In the genomic region with DNA sequence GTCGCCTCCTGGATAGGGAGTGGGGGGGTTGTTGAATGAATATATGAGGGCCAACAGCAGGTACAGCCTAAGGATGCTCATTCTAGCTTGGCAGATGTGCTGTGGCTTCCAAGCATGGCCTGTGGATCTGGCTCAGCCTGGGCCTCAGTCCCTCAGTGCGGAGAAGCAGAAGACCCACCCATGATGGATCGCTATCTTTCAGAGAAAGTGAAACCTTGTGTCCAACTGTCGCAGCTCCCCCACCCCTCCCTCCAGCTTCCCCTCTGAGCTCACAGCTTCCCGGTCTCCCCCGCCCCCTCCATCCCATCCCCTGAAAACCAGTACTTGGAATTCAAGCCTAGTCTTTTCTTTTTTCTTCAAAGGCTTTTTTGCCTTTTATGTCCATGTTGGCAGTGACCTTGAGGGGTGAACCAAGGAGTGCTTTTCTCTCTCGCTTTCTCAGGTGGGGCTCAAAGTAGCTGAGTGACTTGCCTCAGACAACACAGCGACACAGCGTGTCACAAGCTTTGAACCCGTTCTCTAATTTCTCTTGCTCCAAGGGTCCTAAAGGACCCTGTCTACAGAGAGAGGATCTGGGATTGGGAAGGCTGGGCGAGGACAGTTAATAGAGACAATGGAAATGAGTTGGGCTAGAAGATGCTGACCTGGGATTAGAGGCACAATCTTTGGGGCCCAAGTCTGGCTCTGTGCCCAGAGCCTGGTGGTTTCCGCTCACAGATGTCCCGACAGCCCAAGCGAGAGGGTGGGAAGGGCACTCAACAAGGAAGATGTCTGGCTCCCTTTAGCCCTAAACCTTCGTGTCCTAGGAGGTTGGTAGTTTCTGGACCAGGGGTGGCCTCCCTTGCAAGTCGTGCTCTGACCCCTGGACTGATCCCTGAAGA, we compare ENCODE assay signal across 10 mouse cellular contexts. TPM values are rescaled to one million over a fixed set of nuclear protein-coding genes. Genes with fewer than 3 reads are reported as not detected.
A peak's percentile ranks its signal among the peaks of the same experiment; 100 is the strongest.
DNase-seq lines count a peak whose midpoint lies in the region; ATAC-seq and TF ChIP-seq lines count a peak whose summit lies in the region.
"Had no signal": no experiment of that assay in that cellular context is flagged by ENCODE, and none has a peak within 500 bp of the region (broad histone marks: within the 10 kb centered on the region; RNA-seq: fewer than 3 reads in every experiment).

TSS of gene Osm (plus strand) at position 756 of the 881 bp plus-strand sequence.

- peak within 1 kb of the TSS; percentile 74 for H3K27ac ChIP-seq in liver, embryonic 13.5 days
- no peak within 1 kb of the TSS for H3K27ac ChIP-seq in layer of hippocampus, adult 2 months

- no peaks in the 10 kb centered on the region for H3K27me3 ChIP-seq in liver, embryonic 13.5 days

- 47% methylated on average over 16 of the region's 16 CpGs for WGBS in liver, embryonic 13.5 days (ENCODE audit: insufficient replicate concordance)

- no peaks in the 10 kb centered on the region for H3K9me3 ChIP-seq in liver, embryonic 13.5 days (replicated peaks)

- TF ChIP-seq CTCF in layer of hippocampus, adult 2 months (conservative IDR thresholded peaks at IDR 0.05) = no peak

- ATAC-seq in liver, embryonic 13.5 days (ENCODE audit: low read depth) = peak; percentile 78

- peak within 1 kb of the TSS; percentile 53 for H3K4me2 ChIP-seq in liver, embryonic 13.5 days

- peak within 1 kb of the TSS; percentile 23 for H3K4me3 ChIP-seq in liver, embryonic 13.5 days (replicated peaks)
- no peak within 1 kb of the TSS for H3K4me3 ChIP-seq in layer of hippocampus, adult 2 months

- H3K9ac ChIP-seq in liver, embryonic 13.5 days = peak within 1 kb of the TSS; percentile 62

- DNase-seq in heart, adult 11 months = peak; percentile 96
- no peak for DNase-seq in heart, adult 8-10 months (ENCODE audit: low spot score)
- DNase-seq in ZHBTc4 (ENCODE audit: low read depth, low spot score) = peak; percentile 88
- DNase-seq in liver, embryonic 13.5 days = no peak
- peak; percentile 66 to 74 for DNase-seq in spleen, postnatal 36 days (ENCODE audit: low spot score in 2 of 2)
- DNase-seq in layer of hippocampus, adult 9-10 months (ENCODE audit: low spot score) = no peak
- no peak for DNase-seq in kidney, adult 9 months
- no peak for DNase-seq in layer of hippocampus, adult 2 months (ENCODE audit: low spot score in 2 of 2)
- DNase-seq: heart, postnatal 14 days had no signal

- H3K36me3 ChIP-seq in liver, embryonic 13.5 days = peaks cover 19% of the 10 kb centered on the region

- peaks cover 68% of the 10 kb centered on the region for H3K4me1 ChIP-seq in liver, embryonic 13.5 days (replicated peaks)

RNA-seq across cellular contexts. Expression of gene Osm, which starts in this region (rescaled TPM):
- total RNA-seq in heart, adult 8-10 months (2022) = 1 to 10 TPM in 1 of 4 experiments, not detected in 3; 1.6 TPM
- 0.51 and 0.60 TPM in 2 replicates for polyA plus RNA-seq in liver, embryonic 13.5 days (2015; fragmentation: Nextera tagmentation; extraction: Ambion mirVana)
- under 1 TPM; 0.15 to 0.20 TPM for total RNA-seq in layer of hippocampus, adult 2 months (2021)
- total RNA-seq: layer of hippocampus, adult 18-20 months had no signal

Comparison
In these comparisons a context has a peak if more than half of its experiments do, and no peak if none do; other contexts are left out.
1. DNase-seq: peak in heart, adult 11 months (single experiment), ZHBTc4 (single experiment) and spleen, postnatal 36 days (2 of 2); none in heart, adult 8-10 months (single experiment), liver, embryonic 13.5 days (single experiment), layer of hippocampus, adult 9-10 months (single experiment), kidney, adult 9 months (single experiment) and layer of hippocampus, adult 2 months (0 of 2).
2. Peak in ATAC-seq, H3K4me3 ChIP-seq, H3K27ac ChIP-seq, H3K9ac ChIP-seq and H3K4me2 ChIP-seq in liver, embryonic 13.5 days; RNA of the gene not detected or under 1 TPM.